Mouse (Mus musculus) limb, embryonic 13.5 days (tissue): ENCODE measurements around the gene Sufu. TPM values are rescaled to one million over a fixed set of nuclear protein-coding genes. Genes with fewer than 3 reads are reported as not detected.
A peak's percentile ranks its signal among the peaks of the same experiment; 100 is the strongest.

ENCODE experiments used
- ATAC-seq: fragments of 200-750 bp; cut with Nextera tagmentation; 2 replicates; pipeline ENCODE4 v1.8.0; 2017; ENCODE audit warnings: low read depth, moderate number of reproducible peaks, moderate TSS enrichment; ENCODE audit not compliant: low FRiP score
- H3K27ac ChIP-seq: fragments of 300-500 bp; sonication (generic); 2 replicates; pipeline ENCODE4 v1.5.1; 2015; ENCODE audit warnings: inconsistent platforms, mild to moderate bottlenecking, moderate library complexity
- H3K27me3 ChIP-seq: fragments of 300-500 bp; sonication (generic); 2 replicates; pipeline ENCODE4 v1.6.1; 2015; ENCODE audit warnings: mild to moderate bottlenecking, inconsistent platforms
- H3K36me3 ChIP-seq: fragments of 300-500 bp; sonication (generic); 2 replicates; pipeline ENCODE4 v1.6.1; 2015; ENCODE audit warnings: inconsistent platforms, mild to moderate bottlenecking, moderate library complexity
- H3K4me1 ChIP-seq: fragments of 300-500 bp; sonication (generic); 2 replicates; pipeline ENCODE4 v1.6.1; 2015; ENCODE audit warnings: inconsistent platforms
- H3K4me2 ChIP-seq: fragments of 300-500 bp; sonication (generic); replicated peaks from 2 replicates; pipeline ENCODE4 v1.6.1; 2015; ENCODE audit warnings: inconsistent platforms, mild to moderate bottlenecking, moderate library complexity
- H3K4me3 ChIP-seq: fragments of 300-500 bp; sonication (generic); 2 replicates; pipeline ENCODE4 v1.5.1; 2015; ENCODE audit warnings: moderate library complexity, mild to moderate bottlenecking, inconsistent platforms
- H3K9ac ChIP-seq: fragments of 300-500 bp; sonication (generic); 2 replicates; pipeline ENCODE4 v1.6.1; 2015; ENCODE audit warnings: mild to moderate bottlenecking, inconsistent platforms
- H3K9me3 ChIP-seq: fragments of 300-500 bp; sonication (generic); 2 replicates; pipeline ENCODE4 v1.6.1; 2016; ENCODE audit warnings: inconsistent platforms
- WGBS: fragments of 180-500 bp; shearing (Covaris S2); methylation state at CpG from one replicate; pipeline ENCODE4 v1.1.7; 2015; 5-methylcytosine and 5-hydroxymethylcytosine counted together
- polyA plus RNA-seq: library from polyadenylated mRNA; unstranded; fragments of >200 nt; fragmentation: Nextera tagmentation; extraction: Ambion mirVana; gene quantifications from 2 replicates; pipeline ENCODE4 v1.2.1, GENCODE M21; 2015

Gene Sufu
- polyA plus RNA-seq, 1 experiment from 2014 or later: 38.8 TPM

DNA sequence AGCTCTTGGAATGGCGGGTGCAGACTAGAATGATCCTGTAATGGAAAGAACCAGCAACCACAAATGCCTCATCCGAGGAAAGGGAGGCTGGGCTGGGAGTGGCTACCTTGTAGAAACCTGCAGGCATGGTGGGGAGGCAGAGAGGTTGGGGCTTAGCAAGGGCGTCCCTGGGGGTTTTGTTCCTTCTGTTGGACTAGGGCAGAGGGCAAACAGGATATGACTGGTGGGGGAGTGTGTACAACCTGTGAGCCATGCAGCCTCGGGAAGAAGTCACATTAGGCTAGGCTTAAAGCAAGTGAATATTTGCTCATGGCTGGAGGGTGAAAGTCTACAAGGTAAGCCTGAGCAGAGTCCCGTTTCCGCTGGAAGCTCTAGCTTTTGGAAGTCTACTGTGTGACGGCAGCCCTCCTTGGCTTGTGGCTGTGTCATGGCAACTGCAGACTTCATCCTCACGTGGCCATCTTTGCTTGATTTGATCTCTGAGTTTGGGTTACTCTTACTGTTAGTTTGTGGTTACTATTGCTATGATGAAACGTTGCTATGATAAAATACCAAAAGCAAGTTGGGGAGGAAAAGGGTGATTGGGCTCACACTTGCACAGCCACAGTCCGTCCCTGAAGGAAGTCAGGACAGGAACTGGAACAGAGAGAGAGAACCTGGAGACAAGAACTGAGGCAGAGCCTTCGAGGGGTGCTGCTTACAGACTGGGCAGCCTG, 33.2 kb upstream of the Sufu start:
- Histone ChIP-seq H3K27ac (no peak overlapping the region), H3K4me3 (no peak overlapping the region), H3K36me3 (no peaks in the 10 kb centered on the region), H3K4me2 (no peak overlapping the region), H3K4me1 (no peaks in the 10 kb centered on the region), H3K27me3 (peaks cover 8% of the 10 kb centered on the region), H3K9ac (no peak overlapping the region), H3K9me3 (no peaks in the 10 kb centered on the region)
- WGBS: 75% methylated on average over 11 of the region's 11 CpGs
- ATAC-seq: no peak

- Histone ChIP-seq H3K36me3 (no peaks in the 10 kb centered on the region), H3K27ac (no peak overlapping the region), H3K9me3 (no peaks in the 10 kb centered on the region), H3K27me3 (no peaks in the 10 kb centered on the region), H3K4me2 (no peak overlapping the region), H3K4me3 (no peak overlapping the region), H3K4me1 (no peaks in the 10 kb centered on the region), H3K9ac (no peak overlapping the region)
- 81% methylated on average over 23 of the region's 23 CpGs for WGBS
- no peak for ATAC-seq
These were observed 28.7 kb upstream of the Sufu start for GRCm38 (mm10) chr19:46367798-46368590.

GRCm38 (mm10) chr19:46369204-46369603, 27.5 kb upstream of the Sufu start:
- H3K27ac ChIP-seq: no peak overlapping the region
- no peaks in the 10 kb centered on the region for H3K36me3 ChIP-seq
- no peak overlapping the region for H3K9ac ChIP-seq
- H3K4me1 ChIP-seq: no peaks in the 10 kb centered on the region
- no peaks in the 10 kb centered on the region for H3K9me3 ChIP-seq
- no peaks in the 10 kb centered on the region for H3K27me3 ChIP-seq
- 18% methylated on average over 4 of the region's 4 CpGs for WGBS
- no peak overlapping the region for H3K4me3 ChIP-seq
- H3K4me2 ChIP-seq: no peak overlapping the region
- ATAC-seq: no peak

DNA sequence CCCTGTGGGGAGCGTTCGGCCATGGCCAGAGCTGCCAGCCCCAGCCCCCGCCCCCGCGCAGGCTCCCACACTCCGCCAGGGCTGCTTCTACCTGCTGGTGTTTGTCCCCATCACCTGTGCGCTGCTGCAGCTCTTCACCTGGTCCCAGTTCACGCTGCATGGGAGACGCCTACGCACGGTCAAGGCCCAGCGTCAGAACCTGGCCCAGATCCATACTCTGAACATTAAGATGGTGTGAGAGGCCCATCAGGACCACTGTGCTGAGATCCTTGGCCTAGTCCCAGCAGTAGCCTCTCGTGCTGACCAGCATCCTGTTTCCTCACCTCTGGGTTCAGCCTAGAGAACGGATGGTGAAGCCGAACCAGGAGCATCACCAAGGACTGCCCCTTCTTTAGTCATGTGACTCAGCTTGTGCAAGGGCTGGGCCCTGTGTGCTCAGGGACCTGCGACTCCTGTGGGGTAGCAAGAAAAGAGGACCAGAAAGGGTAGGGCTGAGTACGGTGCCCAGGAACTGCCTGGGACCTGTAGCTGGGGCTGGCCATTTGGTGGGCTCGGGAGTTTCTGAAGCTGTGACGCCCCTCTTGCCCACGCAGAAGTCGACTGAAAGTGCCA, 22.1 kb upstream of the Sufu start:
- H3K27me3 ChIP-seq: no peaks in the 10 kb centered on the region
- peaks cover 34% of the 10 kb centered on the region for H3K36me3 ChIP-seq
- no peak overlapping the region for H3K4me3 ChIP-seq
- no peak for ATAC-seq
- peaks cover 7% of the 10 kb centered on the region; the same call in 1 of the 2 replicates for H3K4me1 ChIP-seq
- no peak overlapping the region for H3K9ac ChIP-seq
- no peak overlapping the region for H3K4me2 ChIP-seq
- no peak overlapping the region for H3K27ac ChIP-seq
- WGBS: 55% methylated on average over 21 of the region's 21 CpGs
- no peaks in the 10 kb centered on the region for H3K9me3 ChIP-seq

- Histone ChIP-seq H3K36me3 (peaks cover 43% of the 10 kb centered on the region), H3K9me3 (no peaks in the 10 kb centered on the region), H3K4me3 (no peak overlapping the region), H3K4me2 (no peak overlapping the region), H3K27me3 (no peaks in the 10 kb centered on the region), H3K27ac (no peak overlapping the region), H3K4me1 (peaks cover 7% of the 10 kb centered on the region; the same call in 1 of the 2 replicates), H3K9ac (no peak overlapping the region)
- ATAC-seq: no peak
- WGBS: 67% methylated on average over 5 of the region's 5 CpGs
These were observed 21.2 kb upstream of the Sufu start for GRCm38 (mm10) chr19:46375489-46375888.

GRCm38 (mm10) chr19:46375891-46376290, 20.8 kb upstream of the Sufu start:
- WGBS: 48% methylated on average over 4 of the region's 4 CpGs
- Histone ChIP-seq H3K27ac (no peak overlapping the region), H3K9ac (no peak overlapping the region), H3K4me2 (no peak overlapping the region), H3K4me1 (peaks cover 7% of the 10 kb centered on the region; the same call in 1 of the 2 replicates), H3K36me3 (peaks cover 47% of the 10 kb centered on the region), H3K27me3 (no peaks in the 10 kb centered on the region), H3K9me3 (no peaks in the 10 kb centered on the region), H3K4me3 (no peak overlapping the region)
- ATAC-seq: no peak

- no peaks in the 10 kb centered on the region for H3K4me1 ChIP-seq
- H3K27me3 ChIP-seq: no peaks in the 10 kb centered on the region
- no peak overlapping the region for H3K9ac ChIP-seq
- H3K36me3 ChIP-seq: peaks cover 93% of the 10 kb centered on the region
- no peak for ATAC-seq
- H3K4me3 ChIP-seq: no peak overlapping the region
- no peaks in the 10 kb centered on the region for H3K9me3 ChIP-seq
- WGBS: 93% methylated on average over 9 of the region's 9 CpGs
- H3K27ac ChIP-seq: no peak overlapping the region
- H3K4me2 ChIP-seq: no peak overlapping the region
These were observed 14.4 kb upstream of the Sufu start for GRCm38 (mm10) chr19:46382275-46382674.

GRCm38 (mm10) chr19:46389872-46390271, 6.8 kb upstream of the Sufu start:
- 83% methylated on average over 5 of the region's 5 CpGs for WGBS
- Histone ChIP-seq H3K4me3 (no peak overlapping the region), H3K36me3 (peaks cover 44% of the 10 kb centered on the region), H3K4me2 (no peak overlapping the region), H3K9me3 (no peaks in the 10 kb centered on the region), H3K27me3 (no peaks in the 10 kb centered on the region), H3K4me1 (peaks cover 16% of the 10 kb centered on the region), H3K27ac (no peak overlapping the region), H3K9ac (no peak overlapping the region)
- ATAC-seq: no peak

GRCm38 (mm10) chr19:46392018-46392417, 4.7 kb upstream of the Sufu start:
- Histone ChIP-seq H3K4me3 (no peak overlapping the region), H3K27me3 (no peaks in the 10 kb centered on the region), H3K27ac (no peak overlapping the region), H3K36me3 (peaks cover 28% of the 10 kb centered on the region), H3K9ac (no peak overlapping the region), H3K9me3 (no peaks in the 10 kb centered on the region), H3K4me1 (peaks cover 22% of the 10 kb centered on the region), H3K4me2 (no peak overlapping the region)
- ATAC-seq: no peak
- 42% methylated on average over 4 of the region's 4 CpGs for WGBS

- no peak overlapping the region for H3K27ac ChIP-seq
- WGBS: 8% methylated on average over 10 of the region's 10 CpGs
- peak overlapping the region; percentile 73 for H3K9ac ChIP-seq
- no peaks in the 10 kb centered on the region for H3K27me3 ChIP-seq
- H3K36me3 ChIP-seq: peaks cover 9% of the 10 kb centered on the region; the same call in 1 of the 2 replicates
- ATAC-seq: no peak
- peak overlapping the region; percentile 97 for H3K4me2 ChIP-seq
- no peaks in the 10 kb centered on the region for H3K9me3 ChIP-seq
- peaks cover 42% of the 10 kb centered on the region for H3K4me1 ChIP-seq
- H3K4me3 ChIP-seq: peak overlapping the region; percentile 71
These were observed 2.0 kb upstream of the Sufu start for GRCm38 (mm10) chr19:46394712-46395108.

- Histone ChIP-seq H3K27me3 (no peaks in the 10 kb centered on the region), H3K36me3 (peaks cover 4% of the 10 kb centered on the region; the same call in 1 of the 2 replicates), H3K9ac (peak within 1 kb of the TSS; percentile 82), H3K9me3 (no peaks in the 10 kb centered on the region), H3K4me3 (peak within 1 kb of the TSS; percentile 71), H3K4me1 (peaks cover 49% of the 10 kb centered on the region), H3K27ac (peak within 1 kb of the TSS; percentile 52; the same call in 1 of the 2 replicates), H3K4me2 (peak within 1 kb of the TSS; percentile 97)
- ATAC-seq: peak; percentile 93
- under 1% methylated on average over 51 of the region's 51 CpGs for WGBS
These were observed 1.3 kb upstream of the Sufu start, which contains the start of gene Actr1a for GRCm38 (mm10) chr19:46395109-46396009. TSS of gene Actr1a (minus strand) at chr19:46395748.
